Mouse (Mus musculus): ENCODE data around the gene Acad11.

DNA sequence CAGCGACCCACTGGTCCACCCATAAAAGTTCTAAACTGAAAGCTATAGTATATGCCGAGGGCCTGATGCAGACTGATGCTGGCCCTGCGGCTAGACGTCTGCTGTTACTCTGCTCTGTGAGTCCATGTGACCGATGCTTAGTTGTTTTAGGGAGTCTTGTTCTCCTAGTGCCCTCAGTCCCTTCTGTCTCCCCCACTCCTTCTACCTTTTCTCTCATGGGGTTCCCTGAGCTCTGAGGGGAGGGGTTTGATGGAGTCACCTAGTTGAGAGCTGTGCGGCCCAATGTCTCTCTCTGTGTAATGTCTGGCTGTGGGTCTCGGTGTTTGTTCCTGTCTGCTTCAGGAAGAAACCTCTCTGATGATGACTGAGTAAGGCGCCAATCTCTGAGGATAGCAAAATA, 36.0 kb upstream of the Acad11 start:
- TF ChIP-seq CTCF (IDR thresholded peaks at IDR 0.05; ENCODE audit: control insufficient read depth, insufficient read depth, low read length): no peak
- no peak for TF ChIP-seq POLR2A (IDR thresholded peaks at IDR 0.05; ENCODE audit: borderline replicate concordance, control insufficient read depth, low read depth, low read length)

Data from bone marrow, adult 2 months (tissue).